Mouse (Mus musculus) liver, embryonic 13.5 days (tissue): ENCODE data around the gene Adk. TPM values are rescaled to one million over a fixed set of nuclear protein-coding genes. Genes with fewer than 3 reads are reported as not detected.

Experiments used
- ATAC-seq: fragments of 200-750 bp; cut with Nextera tagmentation; 2 replicates; pipeline ENCODE4 v1.8.0; 2017; ENCODE audit warnings: low read depth, mild to moderate bottlenecking, moderate number of reproducible peaks, moderate library complexity
- DNase-seq: peaks from one replicate; pipeline ENCODE4 v3.0.0; 2022
- H3K27ac ChIP-seq: fragments of 300-500 bp; sonication (generic); 2 replicates; pipeline ENCODE4 v1.5.1; 2015; ENCODE audit warnings: moderate library complexity, mild to moderate bottlenecking, inconsistent platforms
- H3K27me3 ChIP-seq: fragments of 300-500 bp; sonication (generic); 2 replicates; pipeline ENCODE4 v1.6.1; 2015; ENCODE audit warnings: mild to moderate bottlenecking, inconsistent platforms
- H3K36me3 ChIP-seq: fragments of 300-500 bp; sonication (generic); 2 replicates; pipeline ENCODE4 v1.6.1; 2015; ENCODE audit warnings: mild to moderate bottlenecking, inconsistent platforms
- H3K4me1 ChIP-seq: fragments of 300-500 bp; sonication (generic); replicated peaks from 2 replicates; pipeline ENCODE4 v1.6.1; 2015; ENCODE audit warnings: inconsistent platforms
- H3K4me2 ChIP-seq: fragments of 300-500 bp; sonication (generic); 2 replicates; pipeline ENCODE4 v1.6.1; 2015; ENCODE audit warnings: inconsistent platforms, mild to moderate bottlenecking, moderate library complexity
- H3K4me3 ChIP-seq: fragments of 300-500 bp; sonication (generic); replicated peaks from 2 replicates; pipeline ENCODE4 v1.5.1; 2015; ENCODE audit warnings: mild to moderate bottlenecking, inconsistent platforms
- H3K9ac ChIP-seq: fragments of 300-500 bp; sonication (generic); 2 replicates; pipeline ENCODE4 v1.6.1; 2015; ENCODE audit warnings: mild to moderate bottlenecking, inconsistent platforms
- H3K9me3 ChIP-seq: fragments of 300-500 bp; sonication (generic); replicated peaks from 2 replicates; pipeline ENCODE4 v1.6.1; 2016; ENCODE audit warnings: inconsistent platforms
- WGBS: fragments of 180-500 bp; shearing (Covaris S2); methylation state at CpG from one replicate; pipeline ENCODE4 v1.1.7; 2015; ENCODE audit not compliant: insufficient replicate concordance; 5-methylcytosine and 5-hydroxymethylcytosine counted together
- polyA plus RNA-seq: library from polyadenylated mRNA; unstranded; fragments of >200 nt; fragmentation: Nextera tagmentation; extraction: Ambion mirVana; gene quantifications from 2 replicates; pipeline ENCODE4 v1.2.1, GENCODE M21; 2015

Adk gene
- polyA plus RNA-seq: 181 and 214 TPM in 2 replicates

DNA sequence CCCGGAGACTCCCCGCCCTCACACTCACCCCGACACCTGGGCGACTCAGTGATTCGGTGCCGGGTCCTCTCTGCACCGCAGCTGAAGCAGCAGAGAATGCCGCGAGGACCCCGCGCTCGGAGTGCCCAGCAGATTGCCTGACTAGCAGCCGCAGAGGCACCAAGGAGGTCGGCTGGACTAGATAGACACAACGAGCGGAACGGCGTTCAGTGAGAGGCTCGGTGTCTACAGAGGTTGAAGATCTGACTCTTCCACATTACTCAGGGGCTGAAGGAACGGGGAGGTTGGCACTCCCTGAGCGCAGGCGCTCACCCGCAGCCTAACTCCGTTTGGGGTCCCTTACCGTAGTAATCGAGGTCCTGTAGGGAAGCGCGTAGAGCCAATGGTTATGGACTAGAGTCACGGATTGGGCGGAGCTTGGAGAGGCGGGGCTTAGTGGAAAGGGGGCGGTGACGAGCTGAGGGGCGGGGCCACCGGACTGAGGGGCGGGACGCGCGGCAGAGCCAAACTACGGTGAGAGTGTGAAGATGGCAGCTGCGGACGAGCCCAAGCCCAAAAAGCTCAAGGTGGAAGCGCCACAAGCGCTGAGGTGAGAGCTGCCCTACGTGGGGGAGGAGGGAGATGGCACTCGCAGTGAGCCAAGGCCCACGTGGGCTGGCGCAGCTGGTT lies at the start of gene Adk, which contains the start of gene Ap3m1:
TSS of gene Adk (plus strand) at position 463 of the 669 bp plus-strand sequence.
TSS of gene Ap3m1 (minus strand) at position 397 of the 669 bp plus-strand sequence.
- Histone ChIP-seq H3K4me2 (peak within 1 kb of the TSS; percentile 97), H3K9ac (peak within 1 kb of the TSS; percentile 90), H3K27ac (peak within 1 kb of the TSS; percentile 87), H3K9me3 (no peaks in the 10 kb centered on the region), H3K4me1 (peaks cover 37% of the 10 kb centered on the region), H3K36me3 (peaks cover 10% of the 10 kb centered on the region; the same call in 1 of the 2 replicates), H3K4me3 (peak within 1 kb of the TSS; percentile 87), H3K27me3 (no peaks in the 10 kb centered on the region)
- DNase-seq (peak; percentile 88), ATAC-seq (peak; percentile 96)
- WGBS: under 1% methylated on average over 48 of the region's 48 CpGs

DNA sequence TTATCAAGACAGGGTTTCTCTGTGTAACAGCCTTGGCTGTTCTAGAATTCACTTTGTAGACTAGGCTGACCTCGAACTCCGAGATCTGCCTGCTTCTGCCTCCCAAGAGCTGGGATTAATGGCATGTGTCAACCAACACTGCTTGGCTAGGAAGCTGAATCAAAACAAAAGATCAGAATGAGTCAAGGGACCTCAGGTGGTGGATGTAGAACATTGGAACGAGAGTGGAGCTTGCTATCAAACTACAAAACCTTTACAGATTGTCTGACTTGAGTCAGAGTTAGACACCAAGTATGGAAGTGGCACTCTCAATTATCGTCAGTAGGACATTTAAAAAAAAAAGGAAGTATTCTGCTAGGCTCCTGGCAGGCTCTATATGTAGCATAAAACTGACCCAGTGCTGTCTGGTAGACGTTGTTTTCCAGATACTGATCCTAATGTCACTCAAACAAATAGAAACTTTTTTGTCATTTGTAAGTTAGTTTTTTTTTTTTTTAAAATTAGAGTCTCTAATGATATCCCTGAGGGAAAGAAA lies 38.5 kb upstream of the Adk start:
- Histone ChIP-seq H3K4me2 (no peak overlapping the region), H3K36me3 (peaks cover 35% of the 10 kb centered on the region), H3K4me3 (no peak overlapping the region), H3K4me1 (no peaks in the 10 kb centered on the region), H3K27ac (no peak overlapping the region), H3K27me3 (no peaks in the 10 kb centered on the region), H3K9ac (no peak overlapping the region), H3K9me3 (no peaks in the 10 kb centered on the region)
- ATAC-seq (no peak), DNase-seq (no peak)
- WGBS: 60% methylated on average over 5 of the region's 5 CpGs

DNA sequence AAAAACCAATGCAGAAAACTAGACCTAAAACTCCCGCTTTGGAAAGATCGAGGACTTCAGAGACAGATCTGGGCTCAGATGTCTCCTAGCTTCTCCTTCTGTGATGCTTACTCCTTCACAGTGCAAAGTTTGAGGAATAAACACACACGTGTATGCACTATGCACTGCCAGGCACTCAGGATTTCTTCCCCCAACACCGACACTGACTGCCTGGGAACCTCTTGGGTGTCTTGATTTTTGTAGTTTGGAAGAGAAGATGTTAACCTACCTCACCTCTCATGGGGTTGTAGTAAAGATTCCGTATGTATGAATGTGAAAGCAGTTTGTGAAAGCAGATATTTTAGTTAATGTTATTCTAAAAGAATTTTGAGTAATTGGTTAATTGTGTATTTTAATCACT lies 34.5 kb upstream of the Adk start:
- Histone ChIP-seq H3K9ac (no peak overlapping the region), H3K4me2 (no peak overlapping the region), H3K9me3 (no peaks in the 10 kb centered on the region), H3K4me1 (no peaks in the 10 kb centered on the region), H3K4me3 (no peak overlapping the region), H3K27ac (no peak overlapping the region), H3K27me3 (no peaks in the 10 kb centered on the region), H3K36me3 (peaks cover 59% of the 10 kb centered on the region)
- DNase-seq: no peak
- WGBS: 85% methylated on average over 5 of the region's 5 CpGs
- no peak for ATAC-seq

DNA sequence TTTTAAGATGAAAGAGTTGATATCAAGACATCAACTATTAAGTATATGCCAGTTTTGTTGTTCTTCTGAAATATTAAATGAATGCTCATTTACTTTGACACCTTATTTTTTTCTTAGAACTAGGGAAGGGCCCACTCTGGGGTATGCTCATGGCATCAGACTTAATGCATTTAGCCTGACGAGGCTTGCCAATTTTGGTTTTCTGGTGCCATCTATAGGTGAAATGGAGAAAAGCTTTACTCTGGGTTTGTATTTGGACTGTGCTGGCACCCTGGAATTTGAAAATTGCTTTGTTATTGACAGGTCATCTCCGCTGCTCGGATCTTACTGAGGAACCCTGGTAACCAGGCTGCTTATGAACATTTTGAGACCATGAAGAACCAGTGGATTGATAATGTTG lies 33.4 kb upstream of the Adk start:
- Histone ChIP-seq H3K36me3 (peaks cover 68% of the 10 kb centered on the region), H3K4me1 (no peaks in the 10 kb centered on the region), H3K27me3 (no peaks in the 10 kb centered on the region), H3K9ac (no peak overlapping the region), H3K27ac (no peak overlapping the region), H3K4me2 (no peak overlapping the region), H3K4me3 (no peak overlapping the region), H3K9me3 (no peaks in the 10 kb centered on the region)
- WGBS: 54% methylated on average over 3 of the region's 3 CpGs
- no peak for ATAC-seq
- DNase-seq: no peak

DNA sequence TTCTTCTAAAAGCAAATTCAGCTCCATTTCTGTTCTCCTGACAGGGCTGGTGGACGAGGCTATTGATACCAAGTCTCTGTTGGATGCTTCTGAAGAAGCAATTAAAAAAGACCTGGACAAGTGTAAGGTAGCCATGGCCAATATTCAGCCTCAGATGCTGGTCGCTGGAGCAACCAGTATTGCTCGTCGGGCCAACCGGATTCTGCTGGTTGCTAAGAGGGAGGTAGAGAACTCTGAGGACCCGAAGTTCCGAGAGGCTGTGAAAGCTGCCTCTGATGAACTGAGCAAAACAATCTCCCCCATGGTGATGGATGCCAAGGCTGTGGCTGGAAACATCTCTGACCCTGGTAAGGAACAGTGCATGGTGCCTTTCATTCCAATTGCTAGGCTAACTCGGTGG lies 31.9 kb upstream of the Adk start:
- Histone ChIP-seq H3K4me2 (no peak overlapping the region), H3K4me1 (no peaks in the 10 kb centered on the region), H3K27me3 (no peaks in the 10 kb centered on the region), H3K36me3 (peaks cover 76% of the 10 kb centered on the region), H3K9me3 (no peaks in the 10 kb centered on the region), H3K4me3 (no peak overlapping the region), H3K27ac (no peak overlapping the region), H3K9ac (no peak overlapping the region)
- DNase-seq (no peak), ATAC-seq (no peak)
- WGBS: 87% methylated on average over 8 of the region's 8 CpGs

DNA sequence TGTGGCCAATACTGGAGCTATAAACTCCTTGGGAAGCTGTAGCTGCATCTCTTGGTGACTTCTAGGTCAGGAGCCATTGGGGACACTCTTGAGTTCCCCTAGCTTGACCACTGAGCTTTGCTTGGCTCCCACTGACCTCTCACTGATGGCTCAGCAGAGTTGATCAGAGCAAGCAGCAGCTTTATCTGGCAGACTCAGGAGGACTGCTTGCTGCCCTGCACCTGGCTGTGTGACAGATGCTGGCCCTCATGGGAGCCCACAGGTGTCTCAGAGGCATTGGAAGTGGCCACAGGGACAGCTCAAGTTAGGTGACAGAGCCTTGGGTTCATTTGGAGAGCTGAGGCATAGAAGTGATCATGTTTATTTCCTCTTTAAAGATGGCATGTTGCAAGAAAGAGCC lies 24.8 kb upstream of the Adk start:
- H3K27ac ChIP-seq: no peak overlapping the region
- no peak for ATAC-seq
- peaks cover 90% of the 10 kb centered on the region for H3K36me3 ChIP-seq
- no peaks in the 10 kb centered on the region for H3K9me3 ChIP-seq
- H3K27me3 ChIP-seq: no peaks in the 10 kb centered on the region
- no peak for DNase-seq
- no peak overlapping the region for H3K9ac ChIP-seq
- H3K4me2 ChIP-seq: no peak overlapping the region
- H3K4me3 ChIP-seq: no peak overlapping the region
- 0 out of 2 replicates have a peak, but pooled peaks cover 4% of the 10 kb centered on the region for H3K4me1 ChIP-seq

DNA sequence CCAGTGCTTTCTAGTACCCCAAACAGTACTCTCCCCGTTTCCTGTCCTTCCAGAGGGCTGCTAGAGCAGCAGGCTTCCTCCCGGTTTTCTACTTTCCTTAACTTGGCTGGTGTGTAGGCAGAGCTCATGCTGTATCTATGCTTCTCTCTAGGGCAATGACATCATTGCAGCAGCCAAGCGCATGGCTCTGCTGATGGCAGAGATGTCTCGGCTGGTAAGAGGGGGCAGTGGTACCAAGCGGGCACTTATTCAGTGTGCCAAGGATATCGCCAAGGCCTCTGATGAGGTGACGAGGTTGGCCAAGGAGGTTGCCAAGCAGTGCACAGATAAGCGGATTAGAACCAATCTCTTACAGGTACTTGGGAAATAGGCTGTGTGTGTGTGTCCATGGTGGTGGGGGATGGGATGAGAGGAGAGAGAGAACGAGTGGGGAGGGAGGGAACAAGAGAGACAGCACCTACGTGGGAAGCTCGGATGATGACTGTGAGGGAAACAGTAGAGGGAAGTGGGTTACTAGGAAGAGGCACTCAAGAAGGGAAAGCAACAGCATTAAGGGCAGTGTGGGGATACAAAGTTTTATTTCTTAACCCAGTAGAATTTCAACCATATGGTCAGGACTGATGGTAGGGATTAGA lies 23.2 kb upstream of the Adk start:
- no peaks in the 10 kb centered on the region for H3K27me3 ChIP-seq
- H3K27ac ChIP-seq: no peak overlapping the region
- ATAC-seq (no peak), DNase-seq (no peak)
- peaks cover 90% of the 10 kb centered on the region for H3K36me3 ChIP-seq
- H3K9me3 ChIP-seq: no peaks in the 10 kb centered on the region
- 0 out of 2 replicates have a peak, but pooled peaks cover 4% of the 10 kb centered on the region for H3K4me1 ChIP-seq
- WGBS: 76% methylated on average over 11 of the region's 11 CpGs
- no peak overlapping the region for H3K4me3 ChIP-seq
- no peak overlapping the region for H3K4me2 ChIP-seq
- H3K9ac ChIP-seq: no peak overlapping the region

DNA sequence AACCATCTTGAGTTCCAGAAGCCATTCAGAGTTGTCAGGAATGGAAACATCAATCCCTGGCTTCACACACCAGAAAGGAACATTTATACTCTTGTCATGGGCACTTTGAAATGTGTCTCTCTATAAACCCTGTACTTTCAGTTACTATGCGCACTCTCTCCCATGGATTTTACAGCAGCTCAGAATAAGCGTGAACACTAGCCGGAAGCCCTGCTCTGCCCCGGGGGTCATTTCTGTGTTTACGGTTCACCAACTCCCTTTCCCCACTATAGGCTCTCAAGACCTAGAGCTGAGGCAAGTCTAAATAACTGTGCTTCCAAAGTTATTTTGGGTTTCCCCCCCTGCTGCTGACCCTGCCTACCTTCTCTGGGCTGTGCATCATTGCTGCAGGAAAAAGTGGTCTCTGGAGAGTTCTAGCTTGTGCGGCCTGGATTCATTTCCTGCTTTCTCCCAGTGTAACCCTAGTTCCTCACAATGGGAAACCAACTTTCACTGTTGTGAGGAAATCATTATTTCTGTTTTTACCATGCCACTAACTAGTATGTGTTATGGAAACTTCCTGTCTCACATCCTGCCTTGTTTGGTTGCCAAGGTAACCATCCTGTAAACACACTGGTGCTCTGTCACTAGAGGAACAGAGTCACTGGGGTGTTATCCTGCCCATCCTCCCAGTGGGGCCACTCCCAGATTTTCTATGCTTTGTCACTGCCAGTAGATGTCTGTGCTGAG lies 20.4 kb upstream of the Adk start:
- Histone ChIP-seq H3K4me3 (no peak overlapping the region), H3K27ac (peak overlapping the region; percentile 58), H3K4me2 (no peak overlapping the region), H3K9ac (no peak overlapping the region), H3K27me3 (no peaks in the 10 kb centered on the region), H3K9me3 (no peaks in the 10 kb centered on the region), H3K36me3 (peaks cover 80% of the 10 kb centered on the region), H3K4me1 (0 out of 2 replicates have a peak, but pooled peaks cover 4% of the 10 kb centered on the region)
- WGBS: 75% methylated on average over 6 of the region's 6 CpGs
- DNase-seq (peak; percentile 20), ATAC-seq (peak; percentile 83)

DNA sequence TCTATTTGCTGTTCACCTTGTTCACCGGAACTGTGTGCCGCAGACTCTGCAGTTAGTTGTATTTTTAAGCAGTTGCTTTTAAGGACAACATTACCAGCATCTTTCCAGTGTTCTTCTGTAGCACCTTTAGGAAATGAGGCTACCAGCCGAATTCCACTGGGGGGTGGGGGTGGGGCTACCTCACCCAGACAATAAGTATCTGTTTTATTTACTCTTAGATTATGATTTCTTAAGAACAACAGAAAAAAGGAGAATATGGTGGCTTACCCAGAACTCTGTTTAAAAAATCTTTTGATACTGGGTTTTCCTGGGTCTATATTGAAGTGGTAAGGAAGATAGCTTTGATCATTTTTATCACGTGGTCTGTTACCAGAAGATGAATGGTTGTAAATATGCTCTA lies 18.1 kb upstream of the Adk start:
- 0 out of 2 replicates have a peak, but pooled peaks cover 8% of the 10 kb centered on the region for H3K4me1 ChIP-seq
- peaks cover 82% of the 10 kb centered on the region for H3K36me3 ChIP-seq
- no peaks in the 10 kb centered on the region for H3K9me3 ChIP-seq
- ATAC-seq: no peak
- H3K9ac ChIP-seq: no peak overlapping the region
- 86% methylated on average over 4 of the region's 4 CpGs for WGBS
- no peak overlapping the region for H3K4me3 ChIP-seq
- no peak for DNase-seq
- H3K27ac ChIP-seq: no peak overlapping the region
- no peaks in the 10 kb centered on the region for H3K27me3 ChIP-seq
- H3K4me2 ChIP-seq: no peak overlapping the region

DNA sequence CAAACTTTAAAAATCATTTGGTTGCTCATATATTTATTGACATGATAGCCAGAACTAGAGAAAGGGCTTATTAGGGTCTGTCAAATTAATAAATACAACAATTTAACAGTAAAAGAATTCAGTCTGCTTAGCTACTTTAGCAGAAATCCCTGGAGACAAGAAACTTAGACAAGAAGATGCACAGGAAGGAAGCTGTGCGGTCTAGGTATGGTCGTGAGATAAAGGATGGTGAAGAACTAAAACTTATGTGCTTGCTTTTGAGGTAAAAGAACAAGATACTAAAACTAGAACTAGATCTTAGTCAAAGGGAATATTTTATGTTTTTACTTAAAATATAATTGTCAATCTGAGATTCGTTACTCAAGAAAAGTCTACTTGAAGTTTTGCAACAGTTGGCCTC lies 17.6 kb upstream of the Adk start:
- ATAC-seq (no peak), DNase-seq (no peak)
- WGBS: 72% methylated on average over 3 of the region's 3 CpGs
- no peak overlapping the region for H3K9ac ChIP-seq
- no peak overlapping the region for H3K4me3 ChIP-seq
- no peak overlapping the region for H3K27ac ChIP-seq
- no peak overlapping the region for H3K4me2 ChIP-seq
- H3K27me3 ChIP-seq: no peaks in the 10 kb centered on the region
- H3K4me1 ChIP-seq: 0 out of 2 replicates have a peak, but pooled peaks cover 8% of the 10 kb centered on the region
- H3K9me3 ChIP-seq: no peaks in the 10 kb centered on the region
- H3K36me3 ChIP-seq: peaks cover 84% of the 10 kb centered on the region

DNA sequence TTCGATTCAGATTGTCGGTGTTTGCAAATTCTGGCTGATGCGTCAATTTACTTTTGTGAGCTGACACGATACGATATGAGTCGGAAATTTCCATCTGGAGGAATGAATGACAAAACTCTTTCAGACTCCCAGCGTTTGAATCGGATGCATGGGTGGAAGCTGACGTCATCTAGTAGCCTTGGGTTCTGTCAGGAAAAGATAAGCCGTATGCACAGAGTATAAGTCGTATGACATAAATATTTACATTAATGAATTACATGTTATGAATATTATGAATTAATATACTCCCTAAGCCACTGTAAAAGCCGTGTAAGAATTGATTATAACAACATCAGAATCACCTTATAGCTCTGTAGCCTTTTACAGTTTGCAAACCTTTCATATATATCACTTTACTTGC lies 13.3 kb upstream of the Adk start:
- peak overlapping the region; percentile 37; the same call in 1 of the 2 replicates for H3K27ac ChIP-seq
- ATAC-seq: peak; percentile 75
- H3K27me3 ChIP-seq: no peaks in the 10 kb centered on the region
- peaks cover 54% of the 10 kb centered on the region for H3K36me3 ChIP-seq
- 0 out of 2 replicates have a peak, but pooled peaks cover 4% of the 10 kb centered on the region for H3K4me1 ChIP-seq
- no peak for DNase-seq
- no peak overlapping the region for H3K9ac ChIP-seq
- no peak overlapping the region for H3K4me3 ChIP-seq
- H3K4me2 ChIP-seq: no peak overlapping the region
- H3K9me3 ChIP-seq: no peaks in the 10 kb centered on the region
- 65% methylated on average over 12 of the region's 12 CpGs for whole genome bisulfite sequencing
